Mouse (Mus musculus): Measurements from ENCODE around the gene Duoxa1.

DNA sequence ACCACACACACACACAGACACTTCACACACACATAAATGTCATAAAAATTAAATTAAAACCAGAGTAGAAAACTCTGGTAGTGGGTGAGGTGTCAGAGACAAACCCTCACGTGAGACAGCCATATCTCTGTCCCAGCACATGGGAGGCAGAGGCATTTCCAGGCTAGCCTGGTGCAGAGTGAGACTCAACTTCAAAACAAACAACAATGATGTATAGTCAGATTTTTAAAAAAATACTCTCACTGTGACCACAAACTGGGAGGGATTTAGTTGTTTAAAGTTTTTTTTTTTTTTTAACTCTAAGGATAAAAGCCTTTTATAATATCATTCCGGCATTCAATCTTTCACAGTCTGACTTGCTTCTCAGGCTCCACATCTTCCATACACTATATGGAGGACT is 11.8 kb upstream of the Duoxa1 start:
- TF ChIP-seq CTCF (conservative IDR thresholded peaks at IDR 0.05; ENCODE audit: insufficient read depth, insufficient read length, low read depth, low read length) (no peak), POLR2A (IDR thresholded peaks at IDR 0.05; ENCODE audit: low read depth, low read length) (no peak)
